Mouse (Mus musculus): ENCODE results near the gene Rtn1. TPM values are rescaled to one million over a fixed set of nuclear protein-coding genes. Genes with fewer than 3 reads are reported as not detected.

Gene Rtn1
- total RNA-seq, 2 experiments from 2014 or later = 1,597 to 1,728 TPM

- DNase-seq = no peak
- intact Hi-C loops (cut with DNase I) = loop anchor here (5.0 kb wide), 1 partner anchor 172 kb away; the partner anchor contains the start of gene Rtn1
Measured at GRCm38 (mm10) chr12:72234966-72235365, 173.9 kb downstream of the Rtn1 start.

DNA sequence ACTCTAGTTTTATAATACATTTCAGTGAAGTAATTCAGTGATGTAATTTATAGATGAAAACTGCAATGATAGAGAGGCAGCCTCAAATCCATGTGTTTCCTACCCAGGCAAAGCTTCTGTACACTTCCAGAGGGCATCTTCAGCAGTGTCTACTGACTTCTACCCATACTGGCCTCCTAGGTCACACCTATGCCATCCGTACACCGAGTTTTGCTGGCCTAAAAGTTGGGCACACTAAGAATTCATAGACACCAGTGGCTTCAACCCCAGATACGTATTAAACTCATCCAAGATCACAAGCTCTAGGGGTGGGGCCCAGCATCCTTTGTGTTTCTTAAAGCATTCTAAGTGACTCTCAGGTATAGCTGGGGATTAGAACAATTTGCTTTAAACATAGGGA, 174.7 kb downstream of the Rtn1 start:
- no peak for DNase-seq
- intact Hi-C loops (cut with DNase I) = no loop called here

DNA sequence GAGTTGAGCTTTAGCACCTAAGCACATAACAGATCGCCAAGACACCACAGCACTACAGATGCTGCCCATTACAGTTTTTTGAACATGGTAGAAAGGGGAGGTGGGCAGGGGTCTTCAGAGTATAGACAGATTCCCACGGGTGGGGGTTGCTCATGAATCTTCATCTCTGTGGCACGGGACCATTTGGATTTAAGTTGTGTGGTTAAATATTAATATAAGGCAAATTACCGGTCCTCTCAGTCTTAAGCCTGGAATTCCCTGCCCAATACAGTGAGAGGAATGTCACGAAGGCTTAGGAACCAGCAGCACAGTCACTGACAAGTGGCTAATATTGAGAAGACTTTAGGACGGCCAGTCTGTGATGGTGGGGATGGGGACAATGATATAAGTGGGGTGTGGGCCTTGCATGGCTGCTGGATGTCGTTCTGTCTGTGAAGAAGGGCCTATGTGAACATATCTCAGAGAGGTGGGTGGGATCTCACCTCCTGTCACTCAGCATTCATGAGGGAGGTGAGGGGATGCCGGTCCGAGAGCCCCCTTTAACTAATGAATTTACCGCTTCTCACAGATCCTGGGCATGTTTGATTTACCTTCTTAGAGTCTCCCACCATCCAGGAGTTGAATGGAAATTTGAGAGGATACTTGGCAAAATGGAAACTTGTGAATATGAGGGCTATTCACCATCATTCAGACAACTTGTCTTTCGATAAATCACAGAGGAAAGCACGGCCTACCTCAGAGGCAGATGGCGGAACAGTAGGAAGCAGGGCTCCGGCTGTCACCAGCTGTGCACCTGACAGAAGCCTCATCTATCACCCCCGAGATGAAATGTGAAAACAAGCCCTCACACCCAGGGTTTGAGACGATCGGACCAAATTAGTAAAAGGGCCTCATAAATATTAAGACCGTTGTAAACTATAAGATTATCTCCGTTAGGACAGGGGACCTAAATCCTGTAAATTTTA, 175.7 kb downstream of the Rtn1 start:
- peak; percentile 72 for DNase-seq
- intact Hi-C loops (cut with DNase I) = no loop called here

GRCm38 (mm10) chr12:72232176-72232575, 176.7 kb downstream of the Rtn1 start:
- DNase-seq = no peak
- intact Hi-C loops (cut with DNase I) = no loop called here

DNA sequence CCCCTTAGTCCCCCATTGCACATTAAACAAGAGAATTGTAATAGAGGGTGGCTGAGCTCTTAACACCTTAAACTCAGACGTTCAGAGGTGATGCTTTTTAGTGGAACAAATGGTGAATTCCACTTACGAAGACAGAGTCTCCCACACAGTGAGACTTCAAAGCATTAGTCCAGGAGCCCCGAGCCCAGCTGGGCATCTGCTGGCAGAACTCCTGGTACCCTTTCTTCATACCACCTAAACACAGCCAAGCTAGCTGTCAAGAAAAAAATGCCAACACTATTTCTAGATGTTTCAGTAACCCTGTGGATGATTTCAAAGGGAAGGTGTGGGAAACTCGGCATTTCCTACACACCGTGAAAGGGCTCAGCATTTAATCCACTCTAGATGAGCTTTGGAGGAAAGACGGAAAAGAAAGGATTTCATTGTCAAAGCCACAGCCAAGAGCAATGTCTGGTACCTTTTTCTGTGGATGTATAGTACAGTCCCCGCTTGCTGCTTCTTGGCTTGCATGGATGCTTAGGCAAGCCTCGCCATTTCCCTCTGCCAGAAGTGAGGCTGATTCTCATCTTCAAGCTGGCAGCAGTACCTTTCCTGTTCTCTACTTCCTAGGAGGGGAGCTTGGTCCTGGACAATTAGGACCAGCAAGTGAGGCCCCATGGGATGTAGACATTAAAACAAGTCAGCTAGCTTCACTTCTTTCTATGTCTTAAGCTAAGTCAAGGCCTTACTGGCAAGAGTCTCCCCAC, 179.2 kb downstream of the Rtn1 start:
- intact Hi-C loops (cut with DNase I) = no loop called here
- no peak for DNase-seq

DNA sequence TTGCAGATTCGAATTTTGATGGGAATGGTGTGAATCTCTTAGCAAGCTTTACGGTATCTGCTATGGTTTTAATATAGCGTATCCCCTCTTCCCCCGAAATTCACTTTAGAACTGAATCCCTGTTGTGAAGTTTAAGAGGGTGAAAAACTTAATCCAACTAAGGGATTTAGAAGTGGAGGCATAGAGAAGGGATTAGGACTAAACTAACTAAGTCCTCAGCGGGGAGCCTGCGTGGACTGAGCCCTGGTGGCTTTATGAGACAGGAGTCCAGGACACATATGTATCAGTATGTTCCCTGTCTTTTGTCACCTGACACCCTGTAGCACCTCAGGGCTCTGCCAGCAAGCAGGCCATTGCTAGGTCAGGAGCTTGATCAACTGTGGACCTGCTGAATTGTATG, 181.1 kb downstream of the Rtn1 start:
- no peak for DNase-seq
- intact Hi-C loops (cut with DNase I) = no loop called here

- intact Hi-C loops (cut with DNase I) = no loop called here
- DNase-seq = no peak
Measured at GRCm38 (mm10) chr12:72225371-72225770, 183.5 kb downstream of the Rtn1 start.

GRCm38 (mm10) chr12:72223557-72224102, 185.2 kb downstream of the Rtn1 start:
- intact Hi-C loops (cut with DNase I) = no loop called here
- no peak for DNase-seq

DNA sequence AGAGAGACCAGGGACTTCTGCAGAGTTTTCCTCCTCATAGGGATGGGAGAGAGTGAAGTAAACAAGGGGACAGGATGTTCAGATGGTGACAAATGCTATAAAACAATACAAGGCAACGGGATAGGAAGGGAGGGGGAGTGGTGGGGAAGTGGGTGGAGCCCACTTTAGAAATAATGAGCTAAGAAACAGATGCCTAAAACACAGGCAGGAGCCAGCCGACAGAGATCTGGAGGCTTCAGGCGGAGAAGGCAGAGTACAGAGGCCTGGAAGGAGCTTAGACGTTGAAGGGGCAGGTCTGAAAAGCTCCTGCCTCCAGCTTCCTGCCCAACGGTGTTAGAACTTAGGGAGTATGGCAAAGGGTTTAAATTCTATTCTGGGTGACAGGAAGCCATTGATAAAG, 195.3 kb downstream of the Rtn1 start:
- no peak for DNase-seq
- intact Hi-C loops (cut with DNase I) = no loop called here

DNA sequence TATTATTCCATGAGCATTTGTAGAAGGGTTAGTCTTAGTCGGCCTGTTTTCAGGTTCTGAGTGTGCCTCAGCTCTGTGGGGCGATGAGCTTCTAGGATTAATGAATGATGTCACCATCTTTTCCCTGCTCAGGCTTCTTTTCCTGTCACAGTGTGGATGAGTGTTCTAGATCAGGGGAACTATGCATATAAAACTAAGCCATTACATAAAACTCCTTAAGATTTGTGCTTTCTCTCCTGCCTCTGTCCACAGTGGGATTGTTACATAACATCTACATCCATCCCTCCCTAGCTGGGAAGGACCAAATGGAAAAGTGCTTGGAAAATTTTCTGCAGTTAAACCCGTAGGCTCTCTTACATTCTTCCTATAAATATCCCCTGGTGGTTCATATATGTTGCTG, 208.0 kb downstream of the Rtn1 start:
- intact Hi-C loops (cut with DNase I) = no loop called here
- DNase-seq = no peak

DNA sequence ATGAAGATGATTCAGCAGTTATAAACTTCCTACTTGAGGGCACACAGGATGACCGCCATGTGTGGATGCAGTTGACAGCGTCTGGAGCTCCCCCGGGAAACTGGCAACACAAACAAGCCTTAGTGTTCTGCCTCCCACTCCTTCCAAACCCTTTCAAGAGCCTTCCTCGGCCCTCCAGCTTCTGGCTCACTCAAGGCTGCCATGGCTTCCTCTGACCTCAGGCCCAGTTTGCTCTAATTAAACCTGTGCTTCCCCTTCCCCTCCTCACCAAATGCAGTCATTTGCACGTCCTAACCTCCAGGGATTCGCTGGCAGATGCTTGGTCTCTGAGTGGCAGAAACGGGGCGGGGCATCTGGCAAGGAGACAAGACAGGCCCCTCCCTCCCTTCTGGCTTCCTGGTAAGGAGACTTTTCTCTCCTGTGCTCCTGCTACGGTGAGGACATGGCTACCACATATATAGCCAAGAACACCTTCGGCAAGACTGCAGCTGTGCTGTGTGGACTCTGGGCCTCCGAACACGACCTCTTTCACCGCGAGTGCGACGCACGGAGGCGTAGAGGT, 210.8 kb downstream of the Rtn1 start:
- peak; percentile 88 for DNase-seq
- intact Hi-C loops (cut with DNase I) = no loop called here

DNA sequence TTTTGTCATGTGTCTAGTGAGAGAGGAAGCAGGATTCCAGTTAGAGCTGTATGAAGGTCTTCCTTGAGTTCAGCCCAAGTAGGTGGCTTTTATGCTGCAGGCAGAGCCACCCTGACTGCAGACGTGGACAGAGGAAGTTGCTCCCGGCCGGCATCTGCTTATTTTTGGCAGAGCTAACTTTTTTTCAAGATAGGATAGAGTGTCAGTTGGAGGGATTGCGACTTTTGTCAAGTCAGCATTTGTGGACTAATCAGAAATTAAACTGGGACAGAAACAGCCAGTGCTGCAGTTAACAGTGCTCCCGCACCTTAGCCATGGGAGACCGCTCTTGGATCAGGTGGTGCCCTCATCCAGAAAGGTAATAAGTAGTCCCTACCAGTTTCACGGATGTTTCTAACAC, 211.4 kb downstream of the Rtn1 start:
- intact Hi-C loops (cut with DNase I) = no loop called here
- DNase-seq = no peak

- no peak for DNase-seq
- intact Hi-C loops (cut with DNase I) = no loop called here
Measured at GRCm38 (mm10) chr12:72184929-72185328, 223.9 kb downstream of the Rtn1 start, which contains the start of gene Ccdc175. TSS of gene Ccdc175 (minus strand) at chr12:72185029.

- no peak for DNase-seq
- intact Hi-C loops (cut with DNase I) = no loop called here
Measured at GRCm38 (mm10) chr12:72179561-72179960, 229.3 kb downstream of the Rtn1 start.

DNA sequence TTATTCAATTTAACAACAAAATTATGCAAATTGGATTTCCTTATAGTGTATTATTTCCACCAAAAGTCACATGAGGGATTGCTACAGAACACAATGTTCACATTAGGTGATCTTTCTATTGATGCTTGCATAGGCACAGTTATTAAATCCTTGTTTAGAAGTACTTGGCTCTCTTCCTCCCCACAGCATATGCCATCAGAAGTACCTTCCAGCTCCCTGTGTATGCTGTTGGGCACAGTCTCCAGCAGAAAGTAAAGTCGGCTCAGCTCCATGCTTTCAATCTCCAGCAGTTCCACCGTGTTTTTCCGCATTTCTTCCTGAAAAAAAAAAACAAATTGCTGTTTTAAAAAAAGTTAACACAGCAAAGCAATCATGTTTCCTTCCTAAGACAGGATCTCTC, 230.5 kb downstream of the Rtn1 start:
- no peak for DNase-seq
- intact Hi-C loops (cut with DNase I) = no loop called here

Other genes starting within 250 kb of the Rtn1 start
- gene Ccdc175, start 224.0 kb downstream of the Rtn1 start, total RNA-seq (2021) = not detected
- 1 to 10 TPM; 5.4 to 5.7 TPM for gene Lrrc9, start 32.8 kb upstream of the Rtn1 start, total RNA-seq (2021)
- 10 to 100 TPM; 28.5 to 31.8 TPM for gene Pcnx4, start 127.3 kb upstream of the Rtn1 start, total RNA-seq (2021)
- not detected for gene Gm4756, start 240.6 kb upstream of the Rtn1 start, total RNA-seq (2021)